Mouse (Mus musculus) G1E (cell line): Measurements from ENCODE around the gene Myo16.

Experiments used
- CTCF ChIP-seq: IDR thresholded peaks from 2 replicates; pipeline ENCODE4 v1.5.1; 2012; ENCODE audit warnings: low read depth, low read length, inconsistent platforms, mixed read lengths
- GATA1 ChIP-seq: IDR thresholded peaks from 2 replicates; pipeline ENCODE4 v1.6.1; 2012; ENCODE audit warnings: borderline replicate concordance, low read length, inconsistent platforms, mixed read lengths
- GATA2 ChIP-seq: IDR thresholded peaks from 2 replicates; pipeline ENCODE4 v1.6.1; 2012; ENCODE audit warnings: low read depth, low read length, inconsistent platforms, borderline replicate concordance
- POLR2AphosphoS5 ChIP-seq: IDR thresholded peaks from 2 replicates; pipeline ENCODE4 v1.6.1; 2012; ENCODE audit warnings: low read depth, low read length, inconsistent platforms; ENCODE audit not compliant: insufficient replicate concordance
- TAL1 ChIP-seq: conservative IDR thresholded peaks from 2 replicates; pipeline ENCODE4 v1.6.1; 2012; ENCODE audit warnings: low read depth, low read length, inconsistent platforms, mixed read lengths

- TF ChIP-seq CTCF = no peak
- TF ChIP-seq GATA2 = no peak
- no peak for TF ChIP-seq GATA1
- no peak for TF ChIP-seq POLR2AphosphoS5
- no peak for TF ChIP-seq TAL1
These were observed 80.8 kb downstream of the Myo16 start for GRCm38 (mm10) chr8:10234516-10234915.
